Mouse (Mus musculus) kidney, postnatal 0 days (tissue): ENCODE measurements around the gene Pcnx2. TPM values are rescaled to one million over a fixed set of nuclear protein-coding genes. Genes with fewer than 3 reads are reported as not detected.

ENCODE experiments used
- ATAC-seq: fragments of 200-750 bp; cut with Nextera tagmentation; replicated peaks from 2 replicates; pipeline ENCODE4 v1.8.0; 2017; ENCODE audit warnings: low read depth, moderate number of reproducible peaks, moderate TSS enrichment, moderate library complexity; ENCODE audit not compliant: low FRiP score
- DNase-seq: peaks from one replicate; pipeline ENCODE4 v3.0.0-alpha.2; 2016; ENCODE audit warnings: low spot score
- H3K27ac ChIP-seq: fragments of 300-500 bp; sonication (generic); 2 replicates; pipeline ENCODE4 v1.5.1; 2014; ENCODE audit warnings: mild to moderate bottlenecking
- H3K27me3 ChIP-seq: fragments of 300-500 bp; sonication (generic); 2 replicates; pipeline ENCODE4 v1.6.1; 2014; ENCODE audit warnings: low read length, mixed read lengths; ENCODE audit not compliant: insufficient read depth
- H3K36me3 ChIP-seq: fragments of 300-500 bp; sonication (generic); 2 replicates; pipeline ENCODE4 v1.6.1; 2014; ENCODE audit warnings: low read length, mixed read lengths; ENCODE audit not compliant: insufficient read depth
- H3K4me1 ChIP-seq: fragments of 300-500 bp; sonication (generic); replicated peaks from 2 replicates; pipeline ENCODE4 v1.6.1; 2014; ENCODE audit warnings: antibody characterized with exemption, low read length, mixed read lengths; ENCODE audit not compliant: insufficient read depth
- H3K4me2 ChIP-seq: fragments of 300-500 bp; sonication (generic); 2 replicates; pipeline ENCODE4 v1.6.1; 2014; ENCODE audit warnings: mild to moderate bottlenecking, low read length, moderate library complexity, mixed read lengths
- H3K4me3 ChIP-seq: fragments of 300-500 bp; sonication (generic); replicated peaks from 2 replicates; pipeline ENCODE4 v1.5.1; 2014; ENCODE audit warnings: low read depth, low read length
- H3K9ac ChIP-seq: fragments of 300-500 bp; sonication (generic); 2 replicates; pipeline ENCODE4 v1.6.1; 2014; ENCODE audit warnings: low read depth, low read length
- H3K9me3 ChIP-seq: fragments of 300-500 bp; sonication (generic); replicated peaks from 2 replicates; pipeline ENCODE4 v1.6.1; 2016; ENCODE audit warnings: low read length, inconsistent platforms, mixed read lengths
- CTCF ChIP-seq: IDR thresholded peaks from 2 replicates; pipeline ENCODE4 v1.5.1; 2016; ENCODE audit warnings: antibody characterized with exemption, low read depth, mild to moderate bottlenecking, moderate library complexity
- WGBS: fragments of 180-500 bp; shearing (Covaris S2); extraction: QIAGEN DNeasy Blood & Tissue Kit; methylation state at CpG from one replicate; pipeline ENCODE4 v1.1.7; 2014; 5-methylcytosine and 5-hydroxymethylcytosine counted together
- polyA plus RNA-seq: library from polyadenylated mRNA; unstranded; fragments of >200 nt; fragmentation: Nextera tagmentation; extraction: Ambion mirVana; gene quantifications from 2 replicates; pipeline ENCODE4 v1.2.1, GENCODE M21; 2015

The Pcnx2 gene
- polyA plus RNA-seq, 1 experiment from 2014 or later = 0.13 TPM

GRCm38 (mm10) chr8:125763066-125763786 is 134.9 kb downstream of the Pcnx2 start:
- H3K9ac ChIP-seq = no peak overlapping the region
- WGBS = 89% methylated on average over 16 of the region's 16 CpGs

DNA sequence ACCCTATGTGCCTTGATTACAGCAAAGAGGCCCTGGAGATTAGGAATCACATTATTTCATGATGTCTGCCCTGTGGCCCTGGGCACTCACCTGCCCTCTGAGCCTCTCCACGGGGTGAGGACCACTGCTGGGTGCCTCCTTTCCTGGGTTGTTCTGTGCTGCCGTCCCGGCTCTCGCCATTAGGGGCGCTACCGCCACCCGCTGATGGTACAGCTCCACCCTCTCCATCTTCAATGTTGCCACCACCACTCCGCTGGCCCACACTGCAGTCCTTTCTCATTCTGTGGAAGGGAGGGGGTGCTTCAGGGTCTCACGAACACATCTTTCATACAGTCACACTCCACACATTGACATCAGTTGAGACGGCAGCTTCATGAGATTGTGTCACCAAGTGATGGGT is 139.1 kb downstream of the Pcnx2 start:
- no peak overlapping the region for H3K9ac ChIP-seq
- no peak overlapping the region for H3K4me2 ChIP-seq
- 0 out of 2 replicates have a peak, but pooled peaks cover 4% of the 10 kb centered on the region for H3K4me1 ChIP-seq
- no peaks in the 10 kb centered on the region for H3K36me3 ChIP-seq
- H3K27me3 ChIP-seq = no peaks in the 10 kb centered on the region
- H3K9me3 ChIP-seq = no peaks in the 10 kb centered on the region
- peak; percentile 58 for TF ChIP-seq CTCF
- DNase-seq (no peak), ATAC-seq (no peak)
- WGBS = 47% methylated on average over 10 of the region's 10 CpGs
- H3K4me3 ChIP-seq = no peak overlapping the region
- H3K27ac ChIP-seq = no peak overlapping the region

More at GRCm38 (mm10) chr8:125763066-125763786, 134.9 kb downstream of the Pcnx2 start:
- Histone ChIP-seq H3K4me1 (no peaks in the 10 kb centered on the region), H3K27ac (no peak overlapping the region), H3K27me3 (no peaks in the 10 kb centered on the region), H3K4me3 (no peak overlapping the region), H3K36me3 (no peaks in the 10 kb centered on the region), H3K4me2 (no peak overlapping the region), H3K9me3 (no peaks in the 10 kb centered on the region)
- no peak for ATAC-seq
- no peak for DNase-seq
- no peak for TF ChIP-seq CTCF

- no peak for DNase-seq
- no peak for ATAC-seq
- 0 out of 2 replicates have a peak, but pooled peaks cover 4% of the 10 kb centered on the region for H3K4me1 ChIP-seq
- H3K36me3 ChIP-seq = no peaks in the 10 kb centered on the region
- H3K27me3 ChIP-seq = no peaks in the 10 kb centered on the region
- WGBS = 57% methylated on average over 1 of the region's 1 CpGs
- H3K27ac ChIP-seq = 0 out of 2 replicates have a peak overlapping the region, but pooled peaks have one; percentile 2
- no peak overlapping the region for H3K9ac ChIP-seq
- H3K4me3 ChIP-seq = no peak overlapping the region
- no peak overlapping the region for H3K4me2 ChIP-seq
- H3K9me3 ChIP-seq = no peaks in the 10 kb centered on the region
- no peak for TF ChIP-seq CTCF
Measured at GRCm38 (mm10) chr8:125757106-125757496, 141.0 kb downstream of the Pcnx2 start.

- Histone ChIP-seq H3K9ac (no peak overlapping the region), H3K4me2 (no peak overlapping the region), H3K4me3 (no peak overlapping the region), H3K27ac (peak overlapping the region; percentile 2; the same call in 1 of the 2 replicates), H3K36me3 (no peaks in the 10 kb centered on the region), H3K27me3 (no peaks in the 10 kb centered on the region), H3K9me3 (no peaks in the 10 kb centered on the region), H3K4me1 (0 out of 2 replicates have a peak, but pooled peaks cover 4% of the 10 kb centered on the region)
- DNase-seq (no peak), ATAC-seq (no peak; the same call in 1 of the 2 replicates)
- WGBS = 32% methylated on average over 9 of the region's 9 CpGs
- TF ChIP-seq CTCF = no peak; the same call in 1 of the 2 replicates
Measured at GRCm38 (mm10) chr8:125756391-125757105, 141.6 kb downstream of the Pcnx2 start.

GRCm38 (mm10) chr8:125755896-125756295 is 142.2 kb downstream of the Pcnx2 start:
- H3K27ac ChIP-seq = no peak overlapping the region; the same call in 1 of the 2 replicates
- H3K4me1 ChIP-seq = 0 out of 2 replicates have a peak, but pooled peaks cover 4% of the 10 kb centered on the region
- H3K27me3 ChIP-seq = no peaks in the 10 kb centered on the region
- ATAC-seq (no peak), DNase-seq (no peak)
- 60% methylated on average over 8 of the region's 8 CpGs for WGBS
- no peak overlapping the region for H3K9ac ChIP-seq
- H3K4me2 ChIP-seq = no peak overlapping the region
- H3K4me3 ChIP-seq = no peak overlapping the region
- no peak for TF ChIP-seq CTCF
- H3K9me3 ChIP-seq = no peaks in the 10 kb centered on the region
- H3K36me3 ChIP-seq = no peaks in the 10 kb centered on the region

DNA sequence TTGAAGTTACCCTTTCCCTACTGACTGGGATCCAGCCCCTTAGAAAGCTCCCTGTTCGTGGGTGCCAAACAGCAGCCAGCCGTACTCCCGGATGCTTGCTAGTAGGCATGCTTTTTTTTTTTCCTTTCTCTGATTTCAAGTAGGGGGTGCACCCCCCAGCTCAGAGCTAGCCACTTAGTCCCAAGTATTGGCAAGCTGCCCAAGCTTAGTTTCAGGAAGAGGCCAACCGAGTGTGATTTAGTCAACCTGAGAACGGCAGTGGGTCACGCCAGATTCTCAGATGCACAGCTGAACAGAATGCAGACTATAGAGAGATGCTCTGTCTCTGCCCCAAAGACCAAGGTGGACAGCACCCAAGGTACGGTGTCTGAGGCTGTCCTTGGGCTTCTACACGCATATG is 147.3 kb downstream of the Pcnx2 start:
- no peaks in the 10 kb centered on the region for H3K36me3 ChIP-seq
- H3K4me2 ChIP-seq = no peak overlapping the region
- no peak for TF ChIP-seq CTCF
- no peak for ATAC-seq
- peak; percentile 52 for DNase-seq
- WGBS = 23% methylated on average over 8 of the region's 8 CpGs
- no peaks in the 10 kb centered on the region for H3K9me3 ChIP-seq
- H3K4me1 ChIP-seq = no peaks in the 10 kb centered on the region
- H3K4me3 ChIP-seq = no peak overlapping the region
- no peaks in the 10 kb centered on the region for H3K27me3 ChIP-seq
- no peak overlapping the region for H3K9ac ChIP-seq
- H3K27ac ChIP-seq = peak overlapping the region; percentile 47
